Mouse (Mus musculus) heart, adult 2 months (tissue): ENCODE measurements at regions not wholly inside any gene's neighbourhood (a gene's known extent, or its start where the extent isn't known, plus 50 kb on each side); places are given as distances from the start of the nearest gene placed in this dataset.

Experiments used
- DNase-seq, 2 experiments: peaks; one replicate each; pipeline ENCODE4 v3.0.0; 2021
- H3K27ac ChIP-seq: fragments of 200-600 bp; 2 replicates; pipeline ENCODE4 v1.8.1; 2022
- H3K27me3 ChIP-seq: fragments of 200-500 bp; 2 replicates; pipeline ENCODE4 v1.6.1; 2012; ENCODE audit warnings: mild to moderate bottlenecking, low read length, inconsistent platforms, mixed read lengths; ENCODE audit not compliant: control insufficient read depth, insufficient read depth
- H3K36me3 ChIP-seq: fragments of 200-500 bp; 2 replicates; pipeline ENCODE4 v1.6.1; 2012; ENCODE audit warnings: low read length, inconsistent platforms; ENCODE audit not compliant: control insufficient read depth, insufficient read depth
- H3K4me1 ChIP-seq: fragments of 200-500 bp; 2 replicates; pipeline ENCODE4 v1.6.1; 2011; ENCODE audit warnings: low read length; ENCODE audit not compliant: control insufficient read depth, insufficient read depth
- H3K4me3 ChIP-seq: fragments of 200-600 bp; 2 replicates; pipeline ENCODE4 v1.8.1; 2022
- H3K79me2 ChIP-seq: fragments of 200-500 bp; replicated peaks from 2 replicates; pipeline ENCODE4 v1.6.1; 2012; ENCODE audit warnings: mild to moderate bottlenecking, inconsistent platforms, low read length, moderate library complexity, mixed read lengths; ENCODE audit not compliant: control insufficient read depth, insufficient read depth
- H3K9ac ChIP-seq: fragments of 200-500 bp; 2 replicates; pipeline ENCODE4 v1.6.1; 2012; ENCODE audit warnings: low read depth, mild to moderate bottlenecking, control low read depth, inconsistent platforms, low read length, mixed read lengths
- CTCF ChIP-seq: fragments of 200-600 bp; IDR thresholded peaks from 2 replicates; pipeline ENCODE4 v1.8.1; 2022; ENCODE audit warnings: antibody characterized with exemption, mild to moderate bottlenecking, moderate library complexity
- EP300 ChIP-seq: fragments of 200-500 bp; IDR thresholded peaks from 2 replicates; pipeline ENCODE4 v1.6.1; 2011; ENCODE audit warnings: low read depth, low read length, control low read depth; ENCODE audit not compliant: insufficient read depth
- POLR2A ChIP-seq: fragments of 200-500 bp; IDR thresholded peaks from 2 replicates; pipeline ENCODE4 v1.6.1; 2011; ENCODE audit warnings: mild to moderate bottlenecking, low read depth, low read length, control low read depth; ENCODE audit not compliant: insufficient read depth
- WGBS: fragments of 180-500 bp; shearing (Covaris S2); methylation state at CpG from one replicate; pipeline ENCODE4 v1.1.7; 2018; 5-methylcytosine and 5-hydroxymethylcytosine counted together
- intact Hi-C: fragments of 180-260 bp; cut with DNase I; formaldehyde crosslinking; loops from one replicate; pipeline ENCODE4 v1.15.1; 2025
- microRNA-seq, 2 experiments: library from miRNA; unstranded; fragments of <30 nt; microRNA quantifications; one replicate each; pipeline ENCODE4 v1.2.0; 2021

GRCm38 (mm10) chr8:44525915-44526314 lies 409.3 kb upstream of the Fat1 start:
- H3K9ac ChIP-seq = no peak overlapping the region
- no peaks in the 10 kb centered on the region for H3K27me3 ChIP-seq
- TF ChIP-seq POLR2A (no peak), EP300 (no peak), CTCF (no peak)
- intact Hi-C loops = no loop called here
- no peak overlapping the region for H3K27ac ChIP-seq
- H3K4me1 ChIP-seq = no peaks in the 10 kb centered on the region
- peak; percentile 10 to 21 for DNase-seq
- H3K36me3 ChIP-seq = no peaks in the 10 kb centered on the region
- no peak overlapping the region for H3K4me3 ChIP-seq
- H3K79me2 ChIP-seq = no peaks in the 10 kb centered on the region

GRCm38 (mm10) chr8:44529696-44530095 lies 405.6 kb upstream of the Fat1 start:
- Histone ChIP-seq H3K9ac (no peak overlapping the region), H3K27ac (no peak overlapping the region), H3K27me3 (no peaks in the 10 kb centered on the region), H3K4me1 (no peaks in the 10 kb centered on the region), H3K4me3 (no peak overlapping the region), H3K36me3 (no peaks in the 10 kb centered on the region), H3K79me2 (no peaks in the 10 kb centered on the region)
- WGBS = 72% methylated on average over 1 of the region's 1 CpGs
- DNase-seq = no peak
- intact Hi-C loops = no loop called here
- TF ChIP-seq POLR2A (no peak), CTCF (no peak), EP300 (no peak)

GRCm38 (mm10) chr8:44548885-44549284 lies 386.4 kb upstream of the Fat1 start:
- H3K4me1 ChIP-seq = no peaks in the 10 kb centered on the region
- H3K27me3 ChIP-seq = no peaks in the 10 kb centered on the region
- 31% methylated on average over 3 of the region's 3 CpGs for WGBS
- no peaks in the 10 kb centered on the region for H3K79me2 ChIP-seq
- no peak for TF ChIP-seq POLR2A
- no peak for TF ChIP-seq EP300
- no peak for TF ChIP-seq CTCF
- H3K36me3 ChIP-seq = no peaks in the 10 kb centered on the region; the same call in 1 of the 2 replicates
- DNase-seq = no peak
- no peak overlapping the region; the same call in 1 of the 2 replicates for H3K27ac ChIP-seq
- H3K9ac ChIP-seq = no peak overlapping the region
- intact Hi-C loops = no loop called here
- H3K4me3 ChIP-seq = no peak overlapping the region

- 81% methylated on average over 9 of the region's 9 CpGs for WGBS
- H3K36me3 ChIP-seq = no peaks in the 10 kb centered on the region
- no peaks in the 10 kb centered on the region for H3K4me1 ChIP-seq
- intact Hi-C loops = no loop called here
- DNase-seq = no peak
- TF ChIP-seq POLR2A (no peak), CTCF (no peak), EP300 (no peak)
- H3K27ac ChIP-seq = no peak overlapping the region
- H3K9ac ChIP-seq = no peak overlapping the region
- H3K79me2 ChIP-seq = no peaks in the 10 kb centered on the region
- H3K4me3 ChIP-seq = no peak overlapping the region
- no peaks in the 10 kb centered on the region for H3K27me3 ChIP-seq
These were observed 376.1 kb upstream of the Fat1 start for GRCm38 (mm10) chr8:44559161-44559560.

- H3K27me3 ChIP-seq = no peaks in the 10 kb centered on the region
- H3K27ac ChIP-seq = no peak overlapping the region
- WGBS = 83% methylated on average over 5 of the region's 5 CpGs
- intact Hi-C loops = no loop called here
- TF ChIP-seq POLR2A (no peak), EP300 (no peak), CTCF (no peak)
- no peaks in the 10 kb centered on the region for H3K79me2 ChIP-seq
- no peaks in the 10 kb centered on the region for H3K36me3 ChIP-seq
- no peaks in the 10 kb centered on the region for H3K4me1 ChIP-seq
- no peak for DNase-seq
- no peak overlapping the region for H3K4me3 ChIP-seq
- H3K9ac ChIP-seq = no peak overlapping the region
These were observed 358.9 kb upstream of the Fat1 start for GRCm38 (mm10) chr8:44576314-44576858.

- Histone ChIP-seq H3K9ac (no peak overlapping the region), H3K27ac (no peak overlapping the region), H3K4me1 (no peaks in the 10 kb centered on the region), H3K36me3 (no peaks in the 10 kb centered on the region), H3K4me3 (no peak overlapping the region), H3K27me3 (no peaks in the 10 kb centered on the region), H3K79me2 (no peaks in the 10 kb centered on the region)
- no peak for DNase-seq
- intact Hi-C loops = no loop called here
- TF ChIP-seq POLR2A (no peak), EP300 (no peak), CTCF (no peak)
- 83% methylated on average over 5 of the region's 5 CpGs for WGBS
These were observed 358.3 kb upstream of the Fat1 start for GRCm38 (mm10) chr8:44576993-44577392.

Small RNA genes lying in the stretch of these regions (microRNA-seq; reads per million reads assigned to microRNA genes)
- gene Gm26241 = 0 reads per million in 2 experiments
